Mouse (Mus musculus): Measurements from ENCODE around the gene Fam181a. TPM values are rescaled to one million over a fixed set of nuclear protein-coding genes. Genes with fewer than 3 reads are reported as not detected.
A peak's percentile ranks its signal among the peaks of the same experiment; 100 is the strongest.

The Fam181a gene
- polyA plus RNA-seq, 1 experiment from 2014 or later = 0.13 TPM

- H3K4me2 ChIP-seq = no peak overlapping the region
- no peak overlapping the region for H3K27ac ChIP-seq (ENCODE audit: low read depth)
- no peaks in the 10 kb centered on the region for H3K9me3 ChIP-seq (ENCODE audit: low read depth, low read length)
- no peaks in the 10 kb centered on the region for H3K36me3 ChIP-seq (ENCODE audit: insufficient read depth)
- WGBS = 41% methylated on average over 2 of the region's 2 CpGs
- H3K27me3 ChIP-seq (ENCODE audit: insufficient read depth, low read length) = no peaks in the 10 kb centered on the region
- no peaks in the 10 kb centered on the region for H3K4me1 ChIP-seq (ENCODE audit: insufficient read depth)
- H3K4me3 ChIP-seq (ENCODE audit: low read depth, low read length) = no peak overlapping the region
- no peak overlapping the region for H3K9ac ChIP-seq
- DNase-seq (peak; percentile 80), ATAC-seq (ENCODE audit: insufficient read depth) (no peak)
- peak; percentile 87 for TF ChIP-seq CTCF (IDR thresholded peaks at IDR 0.05; ENCODE audit: low read depth)
Observed at GRCm38 (mm10) chr12:103301645-103302044, 9.1 kb upstream of the Fam181a start.

GRCm38 (mm10) chr12:103302960-103303359, 7.8 kb upstream of the Fam181a start:
- Histone ChIP-seq H3K36me3 (ENCODE audit: insufficient read depth) (no peaks in the 10 kb centered on the region), H3K9ac (no peak overlapping the region), H3K27me3 (ENCODE audit: insufficient read depth, low read length) (no peaks in the 10 kb centered on the region), H3K4me3 (ENCODE audit: low read depth, low read length) (no peak overlapping the region), H3K27ac (ENCODE audit: low read depth) (no peak overlapping the region), H3K4me2 (no peak overlapping the region), H3K9me3 (ENCODE audit: low read depth, low read length) (no peaks in the 10 kb centered on the region), H3K4me1 (ENCODE audit: insufficient read depth) (no peaks in the 10 kb centered on the region)
- WGBS = 88% methylated on average over 1 of the region's 1 CpGs
- ATAC-seq (ENCODE audit: insufficient read depth) = no peak
- no peak for TF ChIP-seq CTCF (IDR thresholded peaks at IDR 0.05; ENCODE audit: low read depth)
- no peak for DNase-seq

GRCm38 (mm10) chr12:103306224-103306623, 4.6 kb upstream of the Fam181a start:
- 19% methylated on average over 2 of the region's 2 CpGs for WGBS
- ATAC-seq (ENCODE audit: insufficient read depth) = no peak

GRCm38 (mm10) chr12:103306720-103307119, 4.1 kb upstream of the Fam181a start:
- no peak overlapping the region for H3K4me3 ChIP-seq (ENCODE audit: low read depth, low read length)
- no peaks in the 10 kb centered on the region for H3K36me3 ChIP-seq (ENCODE audit: insufficient read depth)
- H3K27me3 ChIP-seq (ENCODE audit: insufficient read depth, low read length) = no peaks in the 10 kb centered on the region
- DNase-seq (peak; percentile 59), ATAC-seq (ENCODE audit: insufficient read depth) (no peak)
- WGBS = 25% methylated on average over 3 of the region's 3 CpGs
- H3K9me3 ChIP-seq (ENCODE audit: low read depth, low read length) = no peaks in the 10 kb centered on the region
- H3K27ac ChIP-seq (ENCODE audit: low read depth) = no peak overlapping the region
- no peak overlapping the region for H3K4me2 ChIP-seq
- peak; percentile 67 for TF ChIP-seq CTCF (IDR thresholded peaks at IDR 0.05; ENCODE audit: low read depth)
- H3K4me1 ChIP-seq (ENCODE audit: insufficient read depth) = no peaks in the 10 kb centered on the region
- no peak overlapping the region for H3K9ac ChIP-seq

More at GRCm38 (mm10) chr12:103306224-103306623, 4.6 kb upstream of the Fam181a start:
- no peaks in the 10 kb centered on the region for H3K27me3 ChIP-seq (ENCODE audit: insufficient read depth, low read length)
- no peaks in the 10 kb centered on the region for H3K36me3 ChIP-seq (ENCODE audit: insufficient read depth)
- peak; percentile 41 for TF ChIP-seq CTCF (IDR thresholded peaks at IDR 0.05; ENCODE audit: low read depth)
- H3K4me2 ChIP-seq = no peak overlapping the region
- no peak overlapping the region for H3K9ac ChIP-seq
- H3K4me1 ChIP-seq (ENCODE audit: insufficient read depth) = no peaks in the 10 kb centered on the region
- H3K4me3 ChIP-seq (ENCODE audit: low read depth, low read length) = no peak overlapping the region
- no peaks in the 10 kb centered on the region for H3K9me3 ChIP-seq (ENCODE audit: low read depth, low read length)
- H3K27ac ChIP-seq (ENCODE audit: low read depth) = no peak overlapping the region
- peak; percentile 47 for DNase-seq

GRCm38 (mm10) chr12:103311921-103312320, 1.1 kb downstream of the Fam181a start:
- Histone ChIP-seq H3K9ac (no peak overlapping the region), H3K4me3 (ENCODE audit: low read depth, low read length) (no peak overlapping the region), H3K27me3 (ENCODE audit: insufficient read depth, low read length) (peaks cover 7% of the 10 kb centered on the region; the same call in 1 of the 2 replicates), H3K9me3 (ENCODE audit: low read depth, low read length) (no peaks in the 10 kb centered on the region), H3K36me3 (ENCODE audit: insufficient read depth) (no peaks in the 10 kb centered on the region), H3K4me2 (no peak overlapping the region), H3K27ac (ENCODE audit: low read depth) (no peak overlapping the region), H3K4me1 (ENCODE audit: insufficient read depth) (no peaks in the 10 kb centered on the region)
- DNase-seq = no peak
- 60% methylated on average over 8 of the region's 8 CpGs for WGBS
- no peak for ATAC-seq (ENCODE audit: insufficient read depth)
- no peak for TF ChIP-seq CTCF (IDR thresholded peaks at IDR 0.05; ENCODE audit: low read depth)

- WGBS = 77% methylated on average over 6 of the region's 6 CpGs
- no peak for TF ChIP-seq CTCF (IDR thresholded peaks at IDR 0.05; ENCODE audit: low read depth)
- Histone ChIP-seq H3K4me3 (ENCODE audit: low read depth, low read length) (no peak overlapping the region), H3K27me3 (ENCODE audit: insufficient read depth, low read length) (peaks cover 7% of the 10 kb centered on the region; the same call in 1 of the 2 replicates), H3K9me3 (ENCODE audit: low read depth, low read length) (no peaks in the 10 kb centered on the region), H3K36me3 (ENCODE audit: insufficient read depth) (no peaks in the 10 kb centered on the region), H3K27ac (ENCODE audit: low read depth) (no peak overlapping the region), H3K4me2 (no peak overlapping the region), H3K9ac (no peak overlapping the region), H3K4me1 (ENCODE audit: insufficient read depth) (no peaks in the 10 kb centered on the region)
- no peak for DNase-seq
- no peak for ATAC-seq (ENCODE audit: insufficient read depth)
Observed at GRCm38 (mm10) chr12:103313274-103313673, 2.5 kb downstream of the Fam181a start.

- Histone ChIP-seq H3K27ac (ENCODE audit: low read depth) (no peak overlapping the region), H3K9ac (no peak overlapping the region), H3K27me3 (ENCODE audit: insufficient read depth, low read length) (peaks cover 7% of the 10 kb centered on the region; the same call in 1 of the 2 replicates), H3K4me1 (ENCODE audit: insufficient read depth) (no peaks in the 10 kb centered on the region), H3K4me2 (no peak overlapping the region; the same call in 1 of the 2 replicates), H3K4me3 (ENCODE audit: low read depth, low read length) (no peak overlapping the region), H3K9me3 (ENCODE audit: low read depth, low read length) (no peaks in the 10 kb centered on the region), H3K36me3 (ENCODE audit: insufficient read depth) (no peaks in the 10 kb centered on the region)
- peak; percentile 33 for DNase-seq
- no peak for ATAC-seq (ENCODE audit: insufficient read depth)
- TF ChIP-seq CTCF (IDR thresholded peaks at IDR 0.05; ENCODE audit: low read depth) = no peak
- 49% methylated on average over 21 of the region's 21 CpGs for WGBS
Observed at GRCm38 (mm10) chr12:103313871-103314639, 3.3 kb downstream of the Fam181a start.
